Mouse (Mus musculus): ENCODE data around the gene Wnt2b. TPM values are rescaled to one million over a fixed set of nuclear protein-coding genes. Genes with fewer than 3 reads are reported as not detected.

The Wnt2b gene
- polyA plus RNA-seq (2012; fragmentation: generic; extraction: Trizol) = 0.13 TPM

GRCm38 (mm10) chr3:104961066-104962059 lies at the start of gene Wnt2b:
Gene Wnt2b (minus strand): TSS chr3:104961921.
- Histone ChIP-seq H3K27me3 (ENCODE audit: control insufficient read depth, insufficient read depth, insufficient read length) (peaks cover 27% of the 10 kb centered on the region), H3K79me2 (ENCODE audit: control insufficient read depth, insufficient read depth) (no peaks in the 10 kb centered on the region), H3ac (ENCODE audit: control insufficient read depth, insufficient read length) (no peak within 1 kb of the TSS), H3K4me2 (ENCODE audit: low read depth) (peak within 1 kb of the TSS; percentile 75), H3K36me3 (ENCODE audit: control insufficient read depth, insufficient read depth) (no peaks in the 10 kb centered on the region), H3K4me3 (no peak within 1 kb of the TSS)
- no peak for TF ChIP-seq USF1 (IDR thresholded peaks at IDR 0.05; ENCODE audit: low read depth)
- no peak for TF ChIP-seq MYOD1 (IDR thresholded peaks at IDR 0.05; ENCODE audit: control insufficient read depth in 1 of 3, insufficient read length in 2 of 3, low read depth in 2 of 3)
- TF ChIP-seq E2F4 (IDR thresholded peaks at IDR 0.05; ENCODE audit: insufficient read depth) = no peak
- no peak for TF ChIP-seq POLR2A (IDR thresholded peaks at IDR 0.05; ENCODE audit: insufficient read length, low read depth)
- TF ChIP-seq SRF (IDR thresholded peaks at IDR 0.05; ENCODE audit: control insufficient read depth, insufficient read length, low read depth) = no peak
- TF ChIP-seq REST (IDR thresholded peaks at IDR 0.05; ENCODE audit: insufficient read depth, insufficient read length) = no peak
- no peak for TF ChIP-seq CEBPB (IDR thresholded peaks at IDR 0.05; ENCODE audit: insufficient read depth, poor library complexity, severe bottlenecking)
- TF ChIP-seq TCF3 (IDR thresholded peaks at IDR 0.05; ENCODE audit: insufficient read length, low read depth) = no peak
- no peak for TF ChIP-seq MAX (IDR thresholded peaks at IDR 0.05; ENCODE audit: low read depth)
- TF ChIP-seq MYOG (IDR thresholded peaks at IDR 0.05; ENCODE audit: control insufficient read depth in 1 of 3, insufficient read depth in 1 of 3, insufficient read length in 2 of 3, low read depth in 2 of 3) = no peak
- no peak for TF ChIP-seq TCF12 (IDR thresholded peaks at IDR 0.05; ENCODE audit: insufficient read depth, poor library complexity, severe bottlenecking)
- no peak for TF ChIP-seq POLR2AphosphoS2 (IDR thresholded peaks at IDR 0.05; ENCODE audit: insufficient read length, low read depth)

- Histone ChIP-seq H3K4me2 (ENCODE audit: low read depth) (no peak overlapping the region), H3K27me3 (ENCODE audit: control insufficient read depth, insufficient read depth, insufficient read length) (no peaks in the 10 kb centered on the region), H3ac (ENCODE audit: control insufficient read depth, insufficient read length) (no peak overlapping the region), H3K4me3 (no peak overlapping the region), H3K36me3 (ENCODE audit: control insufficient read depth, insufficient read depth) (peaks cover 31% of the 10 kb centered on the region), H3K79me2 (ENCODE audit: control insufficient read depth, insufficient read depth) (peaks cover 23% of the 10 kb centered on the region)
- TF ChIP-seq MYOG (IDR thresholded peaks at IDR 0.05; ENCODE audit: control insufficient read depth in 1 of 3, insufficient read depth in 1 of 3, insufficient read length in 2 of 3, low read depth in 2 of 3) (no peak), E2F4 (IDR thresholded peaks at IDR 0.05; ENCODE audit: insufficient read depth) (no peak), TCF3 (IDR thresholded peaks at IDR 0.05; ENCODE audit: insufficient read length, low read depth) (no peak), USF1 (IDR thresholded peaks at IDR 0.05; ENCODE audit: low read depth) (no peak), POLR2AphosphoS2 (IDR thresholded peaks at IDR 0.05; ENCODE audit: insufficient read length, low read depth) (no peak), SRF (IDR thresholded peaks at IDR 0.05; ENCODE audit: control insufficient read depth, insufficient read length, low read depth) (no peak), REST (IDR thresholded peaks at IDR 0.05; ENCODE audit: insufficient read depth, insufficient read length) (no peak), TCF12 (IDR thresholded peaks at IDR 0.05; ENCODE audit: insufficient read depth, poor library complexity, severe bottlenecking) (no peak), MAX (IDR thresholded peaks at IDR 0.05; ENCODE audit: low read depth) (no peak), POLR2A (IDR thresholded peaks at IDR 0.05; ENCODE audit: insufficient read length, low read depth) (no peak), CEBPB (IDR thresholded peaks at IDR 0.05; ENCODE audit: insufficient read depth, poor library complexity, severe bottlenecking) (no peak), MYOD1 (IDR thresholded peaks at IDR 0.05; ENCODE audit: control insufficient read depth in 1 of 3, insufficient read length in 2 of 3, low read depth in 2 of 3) (no peak)
Measured at GRCm38 (mm10) chr3:105010681-105011339, 49.1 kb upstream of the Wnt2b start.

- Histone ChIP-seq H3ac (ENCODE audit: control insufficient read depth, insufficient read length) (no peak overlapping the region), H3K27me3 (ENCODE audit: control insufficient read depth, insufficient read depth, insufficient read length) (no peaks in the 10 kb centered on the region), H3K79me2 (ENCODE audit: control insufficient read depth, insufficient read depth) (peaks cover 6% of the 10 kb centered on the region), H3K4me3 (no peak overlapping the region), H3K4me2 (ENCODE audit: low read depth) (no peak overlapping the region), H3K36me3 (ENCODE audit: control insufficient read depth, insufficient read depth) (peaks cover 43% of the 10 kb centered on the region)
- no peak for TF ChIP-seq USF1 (IDR thresholded peaks at IDR 0.05; ENCODE audit: low read depth)
- TF ChIP-seq MYOG (IDR thresholded peaks at IDR 0.05; ENCODE audit: control insufficient read depth in 1 of 3, insufficient read depth in 1 of 3, insufficient read length in 2 of 3, low read depth in 2 of 3) = no peak
- no peak for TF ChIP-seq REST (IDR thresholded peaks at IDR 0.05; ENCODE audit: insufficient read depth, insufficient read length)
- TF ChIP-seq SRF (IDR thresholded peaks at IDR 0.05; ENCODE audit: control insufficient read depth, insufficient read length, low read depth) = no peak
- TF ChIP-seq TCF12 (IDR thresholded peaks at IDR 0.05; ENCODE audit: insufficient read depth, poor library complexity, severe bottlenecking) = no peak
- TF ChIP-seq CEBPB (IDR thresholded peaks at IDR 0.05; ENCODE audit: insufficient read depth, poor library complexity, severe bottlenecking) = no peak
- no peak for TF ChIP-seq MAX (IDR thresholded peaks at IDR 0.05; ENCODE audit: low read depth)
- TF ChIP-seq E2F4 (IDR thresholded peaks at IDR 0.05; ENCODE audit: insufficient read depth) = no peak
- TF ChIP-seq TCF3 (IDR thresholded peaks at IDR 0.05; ENCODE audit: insufficient read length, low read depth) = no peak
- no peak for TF ChIP-seq POLR2AphosphoS2 (IDR thresholded peaks at IDR 0.05; ENCODE audit: insufficient read length, low read depth)
- no peak for TF ChIP-seq MYOD1 (IDR thresholded peaks at IDR 0.05; ENCODE audit: control insufficient read depth in 1 of 3, insufficient read length in 2 of 3, low read depth in 2 of 3)
- TF ChIP-seq POLR2A (IDR thresholded peaks at IDR 0.05; ENCODE audit: insufficient read length, low read depth) = no peak
Measured at GRCm38 (mm10) chr3:105008070-105008469, 46.3 kb upstream of the Wnt2b start.

- no peak overlapping the region for H3K4me3 ChIP-seq
- no peak for TF ChIP-seq TCF3 (IDR thresholded peaks at IDR 0.05; ENCODE audit: insufficient read length, low read depth)
- no peak for TF ChIP-seq REST (IDR thresholded peaks at IDR 0.05; ENCODE audit: insufficient read depth, insufficient read length)
- no peak for TF ChIP-seq USF1 (IDR thresholded peaks at IDR 0.05; ENCODE audit: low read depth)
- no peaks in the 10 kb centered on the region for H3K79me2 ChIP-seq (ENCODE audit: control insufficient read depth, insufficient read depth)
- no peak overlapping the region for H3K4me2 ChIP-seq (ENCODE audit: low read depth)
- no peaks in the 10 kb centered on the region for H3K27me3 ChIP-seq (ENCODE audit: control insufficient read depth, insufficient read depth, insufficient read length)
- H3ac ChIP-seq (ENCODE audit: control insufficient read depth, insufficient read length) = no peak overlapping the region
- peaks cover 35% of the 10 kb centered on the region for H3K36me3 ChIP-seq (ENCODE audit: control insufficient read depth, insufficient read depth)
Measured at GRCm38 (mm10) chr3:105006101-105006500, 44.4 kb upstream of the Wnt2b start.

All from myocyte (in vitro differentiated cells).